Mouse (Mus musculus): ENCODE results near the gene Togaram2.

Togaram2 gene

DNA sequence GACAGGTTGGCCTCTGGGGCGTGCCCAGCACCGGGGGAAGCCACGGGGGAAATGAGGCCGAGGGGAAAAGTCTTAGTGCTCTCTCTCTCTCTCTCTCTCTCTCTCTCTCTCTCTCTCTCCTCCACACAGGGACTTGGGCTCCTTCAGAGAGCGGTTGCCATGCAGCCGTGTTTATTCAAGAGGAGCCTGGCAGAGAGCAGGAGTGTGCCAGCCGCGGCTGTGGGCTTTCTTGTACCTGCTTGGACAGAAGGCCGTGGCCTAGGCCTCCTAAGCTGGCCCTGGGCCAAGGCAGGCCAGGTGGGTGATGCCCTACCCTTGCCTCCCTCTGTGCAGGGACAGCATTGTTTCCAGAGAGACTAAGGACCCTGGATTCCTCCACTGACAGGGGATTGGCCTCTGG, at the start of gene Togaram2:
Gene Togaram2 (plus strand): TSS at position 170 of the 400 bp plus-strand sequence.
- peak; percentile 86 for DNase-seq

DNA sequence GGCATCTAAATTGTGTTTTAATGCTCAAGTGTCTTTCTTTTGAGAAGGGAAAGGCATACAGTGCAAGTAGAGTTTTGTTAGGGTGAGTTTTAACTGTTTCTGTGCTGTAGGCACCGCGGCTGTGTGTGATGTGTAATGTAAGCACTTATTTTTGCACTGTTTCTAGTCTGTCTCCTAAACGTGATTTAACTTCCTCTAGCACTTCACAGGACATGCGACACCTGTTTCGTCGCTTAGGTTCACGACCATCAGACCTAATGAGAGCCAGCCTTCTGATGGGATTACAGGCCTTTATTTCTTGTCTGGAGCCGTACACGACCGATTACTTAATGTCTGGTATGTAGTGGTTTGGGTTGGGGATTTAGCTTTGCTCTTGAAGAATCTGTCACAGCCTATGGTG, 41.3 kb upstream of the Togaram2 start:
- peak; percentile 52 for DNase-seq

DNA sequence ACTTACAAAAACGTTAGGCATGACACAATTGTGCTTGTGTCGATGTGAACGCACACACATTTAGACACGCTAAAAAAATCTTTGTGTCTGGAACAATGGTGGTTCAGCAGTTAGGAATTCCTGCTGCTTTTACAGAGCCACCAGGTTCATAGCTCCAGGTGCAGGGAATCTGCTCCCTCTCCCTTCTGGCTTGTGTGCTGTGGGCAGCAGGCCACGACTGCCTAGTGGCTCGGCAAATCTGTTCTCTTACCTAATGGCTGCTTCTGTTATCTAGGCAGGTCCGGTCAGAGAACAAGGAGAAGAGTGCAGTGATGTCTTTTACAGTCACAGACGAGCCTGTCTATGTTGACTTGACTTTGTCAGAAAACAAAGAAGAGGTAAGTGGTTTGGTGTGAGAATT, 39.7 kb upstream of the Togaram2 start:
- DNase-seq = peak; percentile 48

DNA sequence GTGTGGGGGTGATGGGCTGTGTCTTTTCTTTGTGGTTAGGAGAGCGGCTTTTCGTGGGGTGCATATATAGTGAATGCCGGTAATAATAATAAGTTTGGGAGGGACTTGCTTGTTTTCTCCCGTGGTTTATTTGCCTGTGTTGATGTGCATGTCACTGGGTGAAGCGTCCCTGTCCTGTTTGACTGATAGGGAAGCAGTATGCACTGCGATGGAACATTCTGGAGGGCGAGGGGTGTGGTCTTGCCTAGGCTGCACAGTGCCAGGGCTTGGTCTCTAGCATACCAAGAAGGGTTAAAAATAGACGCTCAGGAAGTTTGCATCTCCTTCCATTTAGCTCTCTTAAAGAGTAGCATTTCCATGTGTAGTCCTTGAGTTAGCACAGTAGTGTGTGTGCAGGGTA, 36.3 kb upstream of the Togaram2 start:
- peak; percentile 69 for DNase-seq

DNA sequence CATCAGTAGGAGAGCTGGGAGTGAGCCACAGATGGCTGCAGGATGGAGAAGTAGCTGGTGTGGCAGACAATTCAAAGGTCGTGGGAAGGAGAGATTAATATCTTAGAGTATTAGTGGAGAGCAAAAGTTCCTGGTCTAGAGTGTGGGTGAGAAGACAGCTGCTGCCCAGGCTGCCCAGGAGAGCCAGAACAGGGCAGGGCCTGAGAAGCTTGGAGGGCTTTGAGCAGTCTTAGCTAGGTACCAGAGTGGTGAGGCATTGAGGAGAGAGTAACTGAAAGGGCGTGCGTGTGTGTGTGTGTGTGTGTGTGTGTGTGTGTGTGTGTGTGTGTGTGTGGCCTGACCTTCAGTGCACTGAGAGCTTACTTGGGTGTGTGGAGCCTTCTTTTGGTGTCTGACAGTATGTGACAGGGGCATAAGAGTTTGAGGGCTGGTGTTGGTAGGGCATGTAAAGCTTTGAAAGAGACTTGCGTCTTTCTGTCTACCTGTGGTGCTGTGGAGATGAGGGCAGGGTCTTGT, 35.3 kb upstream of the Togaram2 start:
- no peak for DNase-seq

DNA sequence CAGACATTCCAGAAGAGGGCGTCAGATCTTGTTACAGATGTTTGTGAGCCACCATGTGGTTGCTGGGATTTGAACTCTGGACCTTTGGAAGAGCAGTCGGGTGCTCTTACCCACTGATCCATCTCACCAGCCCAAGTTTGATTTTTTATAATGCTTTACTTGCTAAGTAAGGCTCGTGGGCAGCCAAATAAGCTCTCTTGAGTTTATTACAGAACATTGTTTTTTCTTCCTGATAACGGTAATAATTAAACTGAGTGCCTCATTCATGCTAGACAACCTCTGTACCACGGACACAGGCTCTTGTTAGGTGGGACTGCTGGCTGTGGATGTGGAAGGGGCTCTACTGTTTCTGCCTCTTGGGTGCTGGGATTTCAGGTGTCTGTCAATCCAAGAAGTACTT, 34.0 kb upstream of the Togaram2 start:
- peak; percentile 71 for DNase-seq

DNA sequence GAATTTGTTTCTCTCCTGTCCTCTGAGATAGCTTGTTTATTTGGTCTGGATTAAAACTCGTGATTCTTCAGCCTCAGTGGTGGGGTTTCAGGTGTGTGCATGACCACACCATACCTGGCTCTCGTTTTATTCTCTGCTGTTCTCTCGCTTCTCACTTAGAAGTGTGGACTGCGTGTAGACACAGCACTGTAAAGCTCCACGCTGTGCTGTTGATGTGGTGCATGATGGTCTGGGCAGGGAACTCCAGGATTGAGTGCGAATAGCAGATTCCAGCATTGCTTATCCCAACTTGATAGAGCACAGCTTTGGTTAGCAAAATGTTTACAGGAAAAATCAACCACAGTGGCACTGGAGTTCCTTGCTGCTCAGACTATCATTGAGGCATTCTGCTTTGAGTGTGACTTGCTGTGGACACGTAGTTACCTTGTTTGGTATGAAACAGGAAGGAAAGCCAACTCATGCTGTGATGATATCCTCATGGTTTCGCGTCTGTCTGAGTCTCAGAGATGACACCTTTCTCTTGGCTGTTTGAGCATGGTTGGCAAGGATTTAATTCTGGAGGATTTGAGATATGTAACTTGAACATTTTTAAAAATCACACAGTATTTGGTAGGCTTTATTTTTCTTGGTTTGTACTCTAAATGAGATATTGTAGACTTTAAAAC, 32.5 kb upstream of the Togaram2 start:
- DNase-seq = peak; percentile 59

DNA sequence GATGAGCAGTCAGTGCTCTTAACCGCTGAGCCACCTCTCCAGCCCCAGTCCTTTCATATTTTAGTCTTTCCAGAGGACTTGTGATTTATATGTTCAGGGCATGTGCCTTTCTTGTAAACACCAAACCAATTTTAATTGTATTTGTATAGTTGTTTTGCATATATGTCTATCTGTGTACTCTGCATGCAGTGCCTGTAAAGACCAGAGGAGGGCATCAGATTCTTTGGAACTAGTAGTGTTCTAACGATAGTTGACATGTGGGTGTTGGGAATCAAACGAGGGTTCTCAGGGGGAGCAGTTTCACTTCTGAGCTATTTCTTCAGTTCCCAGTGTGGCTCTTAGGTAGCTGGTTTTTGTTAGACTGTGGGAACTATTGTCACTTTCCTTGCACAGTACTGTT, 30.9 kb upstream of the Togaram2 start:
- DNase-seq = peak; percentile 64

DNA sequence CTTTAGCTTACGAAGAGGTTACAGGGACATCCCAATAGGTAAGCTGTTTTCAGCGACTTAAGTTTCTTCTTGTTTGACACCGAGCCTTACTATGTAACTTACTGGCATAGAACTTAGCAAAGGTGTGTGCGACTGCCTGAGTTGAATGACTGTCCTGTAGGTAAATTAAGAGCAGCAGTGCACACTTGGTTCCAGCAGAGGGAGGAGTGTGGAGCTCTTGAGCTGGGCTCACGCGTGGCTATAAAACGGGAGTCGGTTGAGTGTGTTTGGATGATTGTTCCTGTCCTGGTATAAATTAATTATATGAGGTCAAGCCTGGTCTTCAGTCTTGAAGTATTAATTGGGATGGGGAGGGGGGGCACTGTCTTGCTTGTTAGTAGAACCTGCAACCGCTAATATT, 23.1 kb upstream of the Togaram2 start:
- DNase-seq = peak; percentile 19

DNA sequence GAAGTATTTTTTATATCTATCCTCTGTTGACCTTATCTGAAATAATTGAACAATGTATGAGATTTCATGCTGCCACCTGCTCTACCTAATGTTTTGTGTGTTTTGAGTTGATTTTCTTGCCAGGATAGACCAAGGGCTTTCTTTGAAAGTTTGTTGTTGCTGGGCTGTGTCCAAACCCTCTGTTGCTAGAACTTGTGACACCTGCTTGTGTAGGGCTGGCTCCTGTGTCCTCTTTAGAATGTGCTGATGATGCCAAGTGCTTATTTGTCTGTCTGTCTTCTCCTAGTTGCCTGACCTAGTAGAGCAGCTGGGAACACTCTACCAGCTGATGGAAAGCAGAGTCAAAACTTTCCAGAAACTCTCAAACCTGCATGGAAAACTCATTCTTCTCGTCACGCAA, 20.6 kb upstream of the Togaram2 start:
- no peak for DNase-seq

DNA sequence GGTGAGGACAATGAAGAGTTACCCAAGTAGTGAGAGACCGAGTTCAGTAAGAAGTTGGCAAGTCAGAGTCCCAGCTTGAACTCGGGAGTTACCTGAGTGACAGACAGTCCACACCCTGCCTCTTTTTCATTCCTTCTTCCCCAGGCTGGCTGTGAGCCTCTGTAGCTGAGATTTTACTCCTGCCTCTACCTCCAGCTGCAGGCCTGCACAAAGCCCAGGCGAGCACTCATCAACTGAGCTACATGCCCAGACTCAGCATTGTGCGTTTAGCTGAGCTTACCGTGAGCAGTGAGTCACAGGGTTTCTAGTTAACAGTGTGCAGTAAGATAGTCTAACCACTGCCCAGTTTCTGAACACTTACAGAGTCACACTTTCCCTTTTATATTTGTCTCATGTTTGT, 20.1 kb upstream of the Togaram2 start:
- DNase-seq = peak; percentile 13

DNA sequence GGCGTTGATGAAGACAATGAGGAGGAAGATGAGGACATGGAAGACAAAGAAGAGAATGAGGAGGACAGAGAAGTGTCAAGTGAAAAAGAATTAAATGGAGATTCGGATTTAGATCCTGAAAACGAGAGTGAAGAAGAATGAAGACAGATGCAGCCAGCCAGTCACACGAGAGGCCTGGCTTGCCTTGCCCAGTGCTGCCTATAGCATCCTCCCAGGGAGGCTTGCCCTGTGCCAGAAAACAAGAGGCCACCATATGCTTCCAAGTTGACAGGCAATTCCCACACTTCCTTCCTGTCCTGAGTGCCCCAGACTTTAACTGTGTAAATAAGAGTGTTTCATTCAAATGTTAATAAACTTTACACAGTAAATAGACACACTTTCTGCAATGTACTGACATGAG, 15.5 kb upstream of the Togaram2 start:
- peak; percentile 75 for DNase-seq

DNA sequence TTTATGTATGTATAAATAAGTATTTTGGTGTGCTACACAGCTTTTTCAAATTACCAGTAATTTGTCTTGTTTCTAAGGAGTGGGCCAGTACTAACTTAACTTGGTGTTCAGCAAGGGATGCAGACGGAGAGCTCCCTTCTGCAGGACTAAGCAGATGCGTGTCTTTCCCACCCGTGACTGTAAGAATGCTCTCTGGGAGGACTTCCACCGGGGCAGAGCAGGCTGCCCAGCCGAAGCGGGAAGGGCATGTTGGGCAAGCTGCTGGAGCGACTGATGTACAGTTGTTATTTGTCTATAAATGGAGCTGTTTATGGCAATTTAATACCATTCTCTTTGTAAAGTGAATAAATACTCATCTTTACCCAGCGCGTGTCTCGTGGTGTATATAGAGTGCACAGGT, 14.4 kb upstream of the Togaram2 start:
- DNase-seq = peak; percentile 79

DNA sequence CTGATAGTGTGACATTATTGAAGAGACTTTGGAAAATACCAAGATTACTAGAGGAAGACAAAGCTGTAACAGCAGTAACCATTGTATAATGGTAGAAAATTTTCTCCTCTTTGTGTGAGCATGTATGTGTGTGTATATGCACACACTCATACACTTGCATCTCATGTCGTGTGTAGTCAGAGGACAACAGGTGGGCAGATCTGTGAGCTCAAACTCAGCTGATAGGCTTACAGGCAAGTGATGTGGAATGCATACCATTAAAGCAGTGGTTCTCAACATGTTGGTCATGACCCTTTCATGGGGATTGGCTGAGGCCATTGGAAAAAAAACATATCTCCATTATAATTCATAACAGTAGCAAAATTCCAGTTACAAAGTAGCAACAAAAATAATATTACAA, 12.7 kb upstream of the Togaram2 start:
- DNase-seq = peak; percentile 28

DNA sequence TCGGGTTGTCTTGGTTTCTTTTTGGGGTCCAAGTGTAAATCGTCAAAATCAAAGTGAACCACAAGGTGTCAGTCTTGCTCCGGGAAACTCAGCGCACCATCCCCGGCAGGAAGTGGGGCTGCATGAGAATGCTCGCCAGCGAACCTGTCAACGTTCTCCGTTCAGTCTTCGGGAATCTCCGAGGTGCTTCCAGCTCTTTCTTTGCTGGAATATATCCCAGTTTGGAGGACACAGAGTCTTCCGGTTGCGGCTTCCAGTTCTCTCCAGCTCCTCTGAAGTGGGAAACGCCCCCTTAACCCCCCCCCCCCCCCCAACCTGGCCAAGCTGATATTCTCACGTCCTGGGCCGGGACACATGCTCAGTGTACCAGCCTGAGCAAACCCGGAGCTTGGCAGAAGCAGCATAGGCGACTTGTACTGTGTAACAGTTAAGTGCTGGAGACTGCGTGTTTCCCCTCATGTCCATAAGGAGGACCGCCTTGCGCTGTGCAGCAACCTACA, 10.3 kb upstream of the Togaram2 start:
- peak; percentile 95 for DNase-seq

DNA sequence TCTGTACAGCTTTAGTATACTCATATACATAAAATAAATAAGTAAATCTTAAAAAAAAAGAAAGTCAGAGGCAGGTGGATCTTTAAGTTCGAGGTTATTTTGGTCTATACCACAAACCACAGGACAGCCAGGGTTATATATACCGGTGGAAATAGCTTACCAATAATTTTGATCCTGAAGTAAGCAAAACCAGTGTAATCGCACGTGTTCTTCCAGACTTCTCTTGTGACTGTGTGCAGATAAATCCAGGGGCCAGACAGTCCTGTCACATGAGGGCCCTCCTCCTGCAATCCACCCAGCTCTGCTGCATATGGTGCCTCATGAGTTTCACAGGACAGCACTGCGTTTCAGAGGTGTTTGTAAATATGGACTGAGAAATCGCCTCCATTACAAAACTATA, 9.6 kb upstream of the Togaram2 start:
- peak; percentile 84 for DNase-seq

DNA sequence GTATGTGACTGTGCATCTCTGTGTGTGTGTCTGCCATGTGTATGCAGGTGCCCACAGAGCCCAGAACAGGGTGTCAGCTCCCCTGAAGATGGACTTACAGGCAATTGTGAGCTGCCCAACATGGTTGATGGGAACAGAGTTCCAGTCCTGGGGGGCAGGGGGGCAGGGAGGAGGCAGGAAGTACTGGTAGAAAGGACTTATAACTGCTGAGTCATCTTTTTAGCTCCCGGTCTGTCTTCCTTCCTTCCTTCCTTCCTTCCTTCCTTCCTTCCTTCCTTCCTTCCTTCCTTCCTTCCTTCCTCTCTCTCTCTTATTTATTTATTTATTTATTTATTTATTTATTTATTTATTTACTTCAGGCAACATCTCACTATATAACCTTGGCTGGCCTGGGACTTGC, 8.9 kb upstream of the Togaram2 start:
- peak; percentile 49 for DNase-seq

DNA sequence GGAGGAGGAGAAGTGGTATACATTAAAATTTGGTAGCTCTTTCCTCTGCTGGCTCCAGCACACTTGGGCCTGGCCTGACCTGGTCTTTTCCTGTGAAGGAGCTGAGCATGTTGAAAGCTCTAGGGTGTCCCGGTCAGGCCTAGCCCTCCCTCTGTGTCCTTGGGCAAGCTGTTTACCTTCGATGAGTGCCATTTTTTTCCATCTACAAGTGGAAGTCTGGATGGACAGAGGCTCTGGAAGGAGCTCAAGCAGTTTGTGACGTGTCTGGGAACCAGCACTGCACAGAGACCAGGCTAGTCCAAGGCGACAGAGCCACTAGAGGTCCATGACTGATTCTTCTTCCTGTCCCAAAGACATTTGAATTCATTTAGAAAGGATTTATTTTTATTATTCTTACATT, 7.9 kb upstream of the Togaram2 start:
- peak; percentile 56 for DNase-seq

DNA sequence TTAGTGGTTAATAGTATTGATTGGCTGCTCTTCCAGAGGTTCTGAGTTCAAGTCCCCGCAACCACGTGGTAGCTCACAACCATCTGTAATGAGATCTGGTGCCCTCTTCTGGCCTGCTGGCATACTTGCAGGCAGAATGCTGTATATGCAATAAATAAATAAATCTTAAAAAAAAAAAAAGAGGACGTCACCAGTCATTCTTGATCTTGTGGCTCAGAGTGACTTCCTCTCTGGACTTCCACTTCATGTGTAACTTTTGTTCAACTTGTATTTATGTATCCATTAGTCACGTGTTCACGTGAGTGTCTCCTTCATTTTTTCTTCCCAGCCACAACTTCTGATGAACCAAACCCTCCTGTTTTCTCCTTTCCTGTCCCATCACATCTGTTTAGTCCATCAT, 3.5 kb upstream of the Togaram2 start:
- no peak for DNase-seq

DNA sequence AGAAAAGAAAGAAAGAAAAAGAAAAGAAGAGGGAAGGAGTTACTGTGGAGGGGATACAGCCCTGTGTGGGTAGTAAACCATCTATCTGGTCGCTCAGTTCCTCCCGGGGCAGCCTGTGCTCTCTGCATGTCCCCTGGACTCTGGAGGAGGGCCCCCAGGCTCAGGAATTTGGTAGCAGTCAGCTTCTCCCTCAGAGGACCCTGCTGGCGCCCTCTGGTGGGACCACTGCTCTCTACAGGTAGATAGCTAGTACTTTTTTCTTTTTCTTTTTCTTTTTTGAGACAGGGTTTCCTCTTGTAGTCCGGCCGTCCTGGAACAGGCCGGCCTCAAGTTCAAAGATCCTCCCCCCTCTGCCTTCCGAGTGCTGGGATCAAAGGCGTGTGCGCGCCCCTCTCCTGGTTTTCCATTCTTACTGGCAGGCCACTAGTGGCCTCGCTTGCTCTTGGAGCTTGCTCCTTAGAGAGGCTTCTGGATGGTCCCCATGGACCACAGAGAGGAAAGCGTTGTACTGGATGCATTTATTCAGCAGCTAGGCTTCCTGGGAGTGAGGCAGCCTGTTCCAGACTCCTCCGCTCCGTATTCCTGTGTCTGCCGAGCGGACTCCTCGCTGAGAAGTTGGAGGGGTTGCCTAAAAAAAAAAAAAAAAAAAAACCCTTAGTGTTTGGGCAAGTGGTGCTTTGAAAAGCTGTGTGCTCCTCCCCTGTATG, 1.1 kb upstream of the Togaram2 start:
- DNase-seq = peak; percentile 91

DNA sequence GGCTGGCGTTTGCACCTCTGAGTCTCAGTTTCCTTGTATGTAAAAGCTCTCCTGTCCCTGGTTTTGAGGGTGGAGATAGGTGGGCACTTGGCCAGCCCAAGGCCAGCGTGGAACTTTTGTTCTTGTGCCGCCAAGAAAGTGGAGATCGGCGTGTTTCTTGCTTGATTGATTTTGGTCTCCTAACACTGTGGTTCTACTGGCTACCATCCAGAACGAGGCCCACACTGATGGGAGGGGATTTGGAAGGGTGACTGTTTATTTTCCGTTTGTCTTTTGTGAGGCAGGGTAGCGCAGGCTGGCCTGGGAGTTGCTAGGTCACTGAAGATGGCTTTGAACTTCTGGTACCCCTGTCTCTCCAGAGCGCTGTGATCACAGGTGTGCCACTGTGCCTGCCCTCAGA, 875 bp downstream of the Togaram2 start:
- DNase-seq = peak; percentile 85

DNA sequence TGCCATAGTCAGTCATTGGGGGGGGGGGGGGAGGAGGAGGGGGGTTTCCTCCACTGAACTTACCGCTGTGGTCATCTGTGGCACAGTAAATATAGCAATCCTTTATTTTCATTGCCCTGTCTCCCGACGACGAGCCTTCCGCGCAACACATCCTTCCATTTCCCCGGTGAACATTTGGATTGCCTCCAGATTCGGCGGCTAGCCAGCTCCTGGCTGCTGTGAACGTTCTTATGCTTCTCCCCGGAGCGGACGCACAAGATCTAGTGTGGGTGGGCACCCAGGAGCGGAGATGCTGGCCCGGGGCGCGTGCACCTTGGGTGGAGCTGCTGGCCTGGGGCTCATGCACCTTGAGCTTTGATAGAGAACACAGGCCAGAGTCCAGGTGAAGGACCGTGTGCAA, 1.8 kb downstream of the Togaram2 start:
- DNase-seq = peak; percentile 85

DNA sequence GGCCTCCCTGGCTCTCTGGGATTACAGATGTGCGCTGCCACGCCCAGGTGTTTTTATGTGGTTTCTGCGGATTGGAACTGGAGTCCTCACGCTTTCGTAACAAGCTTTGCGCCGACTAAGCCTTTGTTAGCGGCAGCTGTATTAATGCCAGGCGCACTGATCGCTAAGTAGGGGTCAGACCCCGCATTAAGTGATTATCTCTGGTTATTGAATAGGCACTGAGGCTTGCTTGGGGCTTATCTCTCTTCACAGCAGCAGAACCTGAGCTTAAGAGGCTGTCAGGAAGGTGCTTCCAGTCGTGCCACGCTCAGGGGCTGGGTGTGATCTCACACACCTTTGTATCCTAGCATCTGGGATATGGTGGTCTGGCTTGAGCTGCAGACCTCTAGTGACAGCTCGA, 8.6 kb downstream of the Togaram2 start:
- DNase-seq = no peak

DNA sequence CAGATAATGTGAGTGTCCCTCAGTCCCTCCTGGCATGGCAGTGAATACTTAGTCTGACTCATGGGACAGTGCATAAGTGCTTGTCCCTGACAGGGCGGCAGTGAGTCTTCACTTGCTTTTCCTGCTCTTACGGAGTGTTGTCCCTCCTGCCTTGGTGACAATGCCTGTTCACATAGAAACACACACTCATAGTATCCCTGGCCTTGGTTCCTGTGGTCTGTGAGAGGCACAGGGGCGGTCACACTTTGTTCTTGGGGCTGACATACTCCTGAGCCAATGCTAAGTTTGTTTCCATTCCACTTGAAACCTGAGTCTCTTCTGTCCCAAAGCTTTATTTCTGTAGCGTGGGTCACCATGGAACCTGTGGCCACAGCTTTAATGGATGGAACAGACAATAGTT, 9.3 kb downstream of the Togaram2 start:
- DNase-seq = no peak

All from heart, adult 11 months (tissue).